Mouse (Mus musculus): ENCODE measurements around the gene Lrmda. TPM values are rescaled to one million over a fixed set of nuclear protein-coding genes. Genes with fewer than 3 reads are reported as not detected.

The Lrmda gene
- polyA plus RNA-seq (2014; fragmentation: Illumina TruSeq; extraction: RNeasy Lipid Tissue Mini Kit (QIAGEN cat#74804); ENCODE audit: low read depth, low replicate concordance): 1.3 TPM

DNA sequence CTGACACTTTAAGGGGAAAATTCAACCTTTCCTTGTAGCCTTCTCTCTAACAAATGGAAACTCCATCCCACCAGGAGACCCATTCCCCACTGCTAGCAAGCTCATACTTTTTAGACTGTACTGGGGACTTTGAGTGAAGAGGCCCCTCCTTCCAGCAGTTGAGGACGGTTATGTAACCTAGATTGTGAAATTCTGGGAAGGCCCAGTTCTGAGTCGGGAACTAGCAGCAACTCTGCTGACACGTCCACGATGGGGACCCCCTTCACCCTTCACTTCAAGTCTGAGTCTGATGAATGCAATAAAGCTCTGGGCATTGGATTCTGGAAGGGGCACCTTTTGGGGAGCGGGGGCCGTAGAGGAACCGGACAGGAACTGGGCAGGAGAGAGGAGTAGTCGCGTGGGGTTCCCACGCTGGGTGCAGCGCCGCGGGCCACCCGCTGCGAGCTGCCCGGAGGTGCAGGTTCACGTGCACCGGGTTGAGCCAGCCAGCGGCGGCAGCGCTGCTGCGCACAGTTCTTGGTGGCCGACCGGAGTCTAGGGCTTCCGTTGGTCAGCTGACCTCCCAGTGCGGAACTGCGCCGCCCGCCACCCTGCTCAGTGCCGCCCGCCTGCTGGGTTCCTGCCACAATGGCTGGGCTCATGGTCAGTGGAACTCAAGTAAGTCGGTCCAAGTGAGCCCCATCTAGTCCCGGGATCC, at the start of gene Lrmda:
Gene Lrmda, plus strand, starts transcription at position 461 of the 697 bp plus-strand sequence.

GRCm38 (mm10) chr14:21989291-21989913, 30.1 kb upstream of the Lrmda start, which contains the start of gene Zfp503:
TSS of gene Zfp503 (minus strand) at chr14:21989601.

Other genes starting within 250 kb of the Lrmda start
- gene Vdac2, start 194.5 kb upstream of the Lrmda start, polyA plus RNA-seq (2014; fragmentation: Illumina TruSeq; extraction: RNeasy Lipid Tissue Mini Kit (QIAGEN cat#74804); ENCODE audit: low read depth, low replicate concordance): 273 TPM
- gene Comtd1, start 170.7 kb upstream of the Lrmda start, polyA plus RNA-seq (2014; fragmentation: Illumina TruSeq; extraction: RNeasy Lipid Tissue Mini Kit (QIAGEN cat#74804); ENCODE audit: low read depth, low replicate concordance): 1.3 TPM
- 23.0 TPM for gene Zfp503, start 30.1 kb upstream of the Lrmda start, polyA plus RNA-seq (2014; fragmentation: Illumina TruSeq; extraction: RNeasy Lipid Tissue Mini Kit (QIAGEN cat#74804); ENCODE audit: low read depth, low replicate concordance)